Mouse (Mus musculus): ENCODE results near the gene Atg9b.
A peak's percentile ranks its signal among the peaks of the same experiment; 100 is the strongest.

Gene Atg9b

DNA sequence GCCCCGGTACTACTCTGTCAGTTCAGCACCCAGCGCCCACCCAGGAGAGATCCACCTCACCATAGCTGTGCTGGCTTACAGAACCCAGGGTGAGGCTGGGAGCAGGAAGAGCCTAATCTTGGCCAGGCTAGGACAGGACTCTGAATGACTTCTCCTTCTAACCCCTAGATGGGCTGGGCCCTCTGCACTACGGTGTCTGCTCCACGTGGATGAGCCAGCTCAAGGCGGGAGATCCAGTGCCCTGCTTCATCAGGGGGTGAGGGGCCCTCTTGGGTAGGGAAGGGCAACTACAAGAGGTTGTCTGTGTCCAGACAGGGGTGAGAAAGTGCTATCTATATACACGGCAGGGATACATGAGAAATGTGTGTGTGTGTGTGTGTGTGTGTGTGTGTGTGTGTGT lies 10.5 kb downstream of the Atg9b start:
- no peak for DNase-seq (ENCODE audit: low spot score)

DNA sequence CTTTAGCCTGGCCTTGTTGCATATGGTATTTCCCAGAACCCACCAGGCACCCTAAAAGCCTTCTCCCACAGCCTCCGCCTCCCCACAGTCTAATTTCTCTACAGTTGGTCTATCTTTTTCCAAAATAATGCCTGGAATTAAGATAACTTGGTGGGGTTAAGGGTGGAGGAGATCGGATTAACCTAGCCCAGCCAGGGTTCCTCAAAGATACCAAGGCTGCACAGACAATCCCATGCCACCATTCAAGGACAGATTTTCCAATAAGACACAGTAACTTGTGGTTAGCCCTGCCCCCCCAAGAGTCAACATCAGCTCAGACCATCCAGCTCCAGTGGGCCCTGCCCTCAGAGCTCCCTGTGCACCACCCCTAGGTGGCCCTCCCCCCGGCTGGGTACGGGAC lies 11.4 kb downstream of the Atg9b start:
- DNase-seq (ENCODE audit: low spot score) = no peak

DNA sequence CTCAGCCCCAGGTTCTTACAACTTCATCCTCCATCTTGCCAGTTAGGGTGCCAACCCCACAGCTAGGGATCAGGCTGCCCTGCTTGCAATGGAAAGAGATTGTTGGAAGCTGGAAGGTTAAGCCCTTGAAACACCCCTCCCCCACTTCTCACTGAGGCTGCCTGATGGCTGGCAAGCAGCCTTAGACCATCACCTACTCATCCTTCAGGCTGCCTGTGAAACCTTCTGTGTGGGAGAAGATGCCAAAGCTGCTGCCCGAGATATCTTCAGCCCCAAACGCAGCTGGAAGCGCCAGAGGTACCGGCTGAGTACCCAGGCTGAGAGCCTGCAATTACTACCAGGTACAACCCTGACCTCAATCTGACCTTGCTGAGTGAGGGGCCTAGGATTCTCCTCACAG lies 12.4 kb downstream of the Atg9b start:
- no peak for DNase-seq (ENCODE audit: low spot score)

- DNase-seq (ENCODE audit: low spot score) = no peak
Measured at GRCm38 (mm10) chr5:24378700-24379099, 13.2 kb downstream of the Atg9b start.

DNA sequence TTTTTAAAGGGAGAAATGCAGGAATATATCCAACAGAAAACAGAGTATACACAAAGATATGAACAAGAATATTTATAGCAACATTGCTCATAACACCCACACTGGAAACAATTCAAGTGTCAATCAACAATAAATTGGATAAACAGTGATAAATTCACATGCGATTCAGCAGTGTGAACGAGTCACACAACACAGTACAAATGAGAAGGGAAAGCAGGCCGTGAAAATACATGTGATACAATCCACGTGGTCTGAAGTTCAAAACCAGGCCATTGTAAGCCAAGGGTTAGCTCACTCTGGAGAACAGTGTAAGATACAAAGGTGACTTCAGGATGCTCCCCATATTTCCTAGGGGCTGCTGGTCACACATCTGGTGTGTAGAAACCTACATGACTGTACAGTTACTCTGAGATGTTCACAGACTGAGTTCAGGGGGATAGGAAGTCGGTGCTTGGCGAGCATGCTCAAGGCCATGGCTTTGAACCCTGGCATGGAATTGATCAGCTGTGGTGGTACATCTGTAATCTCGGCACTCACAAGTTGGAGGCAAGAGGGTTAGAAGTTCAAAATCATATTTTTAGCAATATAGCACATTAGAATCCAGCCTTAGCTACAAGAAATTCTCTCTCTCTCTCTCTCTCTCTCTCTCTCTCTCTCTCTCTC lies 17.1 kb downstream of the Atg9b start:
- no peak for DNase-seq (ENCODE audit: low spot score)

DNA sequence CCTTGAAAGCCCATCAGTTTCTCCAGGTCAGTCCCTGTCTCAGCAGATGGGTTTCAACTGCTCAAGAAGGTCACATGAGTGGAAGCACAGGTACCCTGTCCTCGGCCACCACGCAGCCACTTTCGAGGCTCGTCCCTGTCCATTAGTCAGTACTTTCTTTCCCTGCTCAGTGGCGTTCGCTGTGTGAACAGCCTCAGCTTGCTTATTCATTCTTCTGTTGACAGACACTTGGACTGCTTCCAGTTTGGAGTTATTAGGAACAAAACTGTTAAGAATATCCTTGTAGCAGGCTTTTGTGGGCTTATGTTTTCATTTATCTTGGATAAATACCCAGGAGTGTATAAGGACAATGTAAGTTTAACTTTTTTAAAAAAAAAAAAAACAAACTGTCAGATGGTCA lies 17.7 kb downstream of the Atg9b start:
- DNase-seq (ENCODE audit: low spot score) = no peak

GRCm38 (mm10) chr5:24373807-24374206 lies 18.1 kb downstream of the Atg9b start:
- no peak for DNase-seq (ENCODE audit: low spot score)

- no peak for DNase-seq (ENCODE audit: low spot score)
Measured at GRCm38 (mm10) chr5:24369767-24370166, 22.2 kb downstream of the Atg9b start.

GRCm38 (mm10) chr5:24366426-24366825 lies 25.5 kb downstream of the Atg9b start:
- DNase-seq (ENCODE audit: low spot score) = no peak

GRCm38 (mm10) chr5:24365528-24365927 lies 26.4 kb downstream of the Atg9b start:
- no peak for DNase-seq (ENCODE audit: low spot score)

GRCm38 (mm10) chr5:24364963-24365362 lies 27.0 kb downstream of the Atg9b start:
- DNase-seq (ENCODE audit: low spot score) = no peak

DNA sequence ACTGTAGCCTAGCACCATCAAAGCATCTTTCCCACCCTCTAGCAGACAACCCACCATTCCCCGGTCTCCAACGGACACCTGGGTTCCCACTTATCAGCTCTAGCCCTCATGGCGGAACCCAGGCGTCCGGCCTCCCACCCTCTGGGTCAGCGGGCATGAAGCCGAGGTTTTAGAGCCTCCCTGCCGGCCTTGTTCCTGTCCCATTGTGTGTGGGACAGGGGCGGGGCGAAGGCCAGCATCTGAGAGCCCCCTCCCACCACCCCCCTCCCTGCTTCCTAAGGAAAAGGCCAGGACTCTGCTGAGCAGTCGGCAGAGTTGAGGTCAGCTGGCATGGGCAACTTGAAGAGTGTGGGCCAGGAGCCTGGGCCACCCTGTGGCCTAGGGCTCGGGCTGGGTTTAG lies 27.4 kb downstream of the Atg9b start, which contains the start of gene Nos3:
Gene Nos3, plus strand, starts transcription at position 303 of the 400 bp plus-strand sequence.
- DNase-seq (ENCODE audit: low spot score) = no peak

GRCm38 (mm10) chr5:24364061-24364460 lies 27.9 kb downstream of the Atg9b start:
- no peak for DNase-seq (ENCODE audit: low spot score)

GRCm38 (mm10) chr5:24363467-24363866 lies 28.5 kb downstream of the Atg9b start:
- DNase-seq (ENCODE audit: low spot score) = no peak

DNA sequence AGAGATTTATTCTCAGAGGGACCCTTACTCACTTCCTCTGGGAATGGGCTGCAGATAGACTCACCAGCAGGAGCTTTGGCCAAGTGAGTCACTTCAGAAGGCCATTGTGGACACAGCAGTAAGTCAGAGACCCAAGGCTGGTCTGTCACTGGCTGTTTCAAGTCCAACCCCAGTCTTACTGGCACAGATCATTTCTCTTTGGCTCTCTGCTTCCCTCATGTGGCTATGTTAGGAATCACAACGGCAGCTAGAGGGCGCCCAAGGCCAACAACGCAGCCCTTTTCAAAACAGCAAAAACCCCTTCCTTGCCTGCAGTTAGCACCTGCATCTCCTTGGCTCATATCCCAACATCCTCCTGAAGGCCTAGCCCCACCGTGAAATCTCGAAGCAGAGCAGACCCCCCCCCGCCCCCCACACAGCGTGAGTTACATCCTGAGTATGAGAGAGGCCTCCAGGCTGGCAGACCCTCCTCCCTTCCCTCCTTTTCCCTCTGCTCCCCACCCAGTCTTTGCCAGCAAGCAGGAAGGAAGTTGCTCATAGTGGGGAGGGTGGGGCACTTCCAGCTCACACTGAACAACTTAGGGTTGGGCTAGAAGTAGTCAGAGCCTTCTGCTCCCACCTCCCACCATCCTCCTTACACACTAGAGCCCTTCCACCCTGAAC lies 31.0 kb downstream of the Atg9b start:
- DNase-seq (ENCODE audit: low spot score) = peak; percentile 82

GRCm38 (mm10) chr5:24357461-24357860 lies 34.5 kb downstream of the Atg9b start:
- DNase-seq (ENCODE audit: low spot score) = peak; percentile 82

- no peak for DNase-seq (ENCODE audit: low spot score)
Measured at GRCm38 (mm10) chr5:24356764-24357163, 35.2 kb downstream of the Atg9b start.

- no peak for DNase-seq (ENCODE audit: low spot score)
Measured at GRCm38 (mm10) chr5:24353327-24353726, 38.6 kb downstream of the Atg9b start.

- DNase-seq (ENCODE audit: low spot score) = no peak
Measured at GRCm38 (mm10) chr5:24352251-24352859, 39.6 kb downstream of the Atg9b start.

- DNase-seq (ENCODE audit: low spot score) = peak; percentile 78
Measured at GRCm38 (mm10) chr5:24351701-24352171, 40.2 kb downstream of the Atg9b start.

- DNase-seq (ENCODE audit: low spot score) = no peak
Measured at GRCm38 (mm10) chr5:24351278-24351677, 40.7 kb downstream of the Atg9b start, which contains the start of gene Kcnh2. Gene Kcnh2 (minus strand): TSS chr5:24351604.

GRCm38 (mm10) chr5:24350531-24351250 lies 41.3 kb downstream of the Atg9b start:
- DNase-seq (ENCODE audit: low spot score) = no peak
